Mouse (Mus musculus): ENCODE data around the gene Sec31b. TPM values are rescaled to one million over a fixed set of nuclear protein-coding genes. Genes with fewer than 3 reads are reported as not detected.

The Sec31b gene
- total and polyA plus RNA-seq, 3 experiments, result 0.12 to 1.2 TPM; not detected in 1

- H3K36me3 ChIP-seq (ENCODE audit: control insufficient read depth in 1 of 2, insufficient read depth in 2 of 2, low read length in 2 of 2), result no peaks in the 10 kb centered on the region
- no peak overlapping the region for H3K27ac ChIP-seq (ENCODE audit: control insufficient read depth, low read depth, low read length)
- no peak overlapping the region for H3K9ac ChIP-seq (ENCODE audit: control insufficient read depth, low read depth, low read length, poor library complexity, severe bottlenecking)
- no peak for TF ChIP-seq USF2 (IDR thresholded peaks at IDR 0.05; ENCODE audit: borderline replicate concordance in 1 of 2, insufficient read depth in 1 of 2, low read depth in 1 of 2, low read length in 2 of 2)
- TF ChIP-seq MYB (IDR thresholded peaks at IDR 0.05; ENCODE audit: low read depth, low read length), result no peak
- no peak for TF ChIP-seq RAD21 (IDR thresholded peaks at IDR 0.05; ENCODE audit: low read depth, low read length)
- no peak for TF ChIP-seq TBP (IDR thresholded peaks at IDR 0.05; ENCODE audit: low read depth, low read length)
- no peak for TF ChIP-seq TAL1 (IDR thresholded peaks at IDR 0.05; ENCODE audit: low read length)
- TF ChIP-seq NELFE (IDR thresholded peaks at IDR 0.05; ENCODE audit: low read depth, low read length), result no peak
- no peak for TF ChIP-seq MEF2A (IDR thresholded peaks at IDR 0.05; ENCODE audit: extremely low read depth, insufficient replicate concordance, low read depth, low read length, poor library complexity, severe bottlenecking)
- TF ChIP-seq KAT2A (conservative IDR thresholded peaks at IDR 0.05; ENCODE audit: low read depth, low read length), result no peak
- no peak for TF ChIP-seq RCOR1 (IDR thresholded peaks at IDR 0.05; ENCODE audit: low read depth, low read length)
- TF ChIP-seq USF1 (IDR thresholded peaks at IDR 0.05; ENCODE audit: low read depth, low read length), result no peak
- TF ChIP-seq CHD2 (IDR thresholded peaks at IDR 0.05; ENCODE audit: low read length), result no peak
- TF ChIP-seq CHD1 (IDR thresholded peaks at IDR 0.05; ENCODE audit: low read depth, low read length), result no peak
- no peak for TF ChIP-seq MYC (IDR thresholded peaks at IDR 0.05; ENCODE audit: low read depth, low read length)
- no peak for TF ChIP-seq ZMIZ1 (IDR thresholded peaks at IDR 0.05; ENCODE audit: low read depth, low read length)
- no peak for TF ChIP-seq MAX (IDR thresholded peaks at IDR 0.05; ENCODE audit: low read length)
- no peak for TF ChIP-seq POLR2A (IDR thresholded peaks at IDR 0.05; ENCODE audit: control insufficient read depth in 1 of 2, insufficient read depth in 1 of 2, low read depth in 1 of 2, low read length in 2 of 2, poor library complexity in 1 of 2)
- TF ChIP-seq ZC3H11A (IDR thresholded peaks at IDR 0.05; ENCODE audit: low read depth, low read length), result no peak
- no peak for TF ChIP-seq GATA1 (IDR thresholded peaks at IDR 0.05; ENCODE audit: low read depth, low read length)
- TF ChIP-seq NRF1 (IDR thresholded peaks at IDR 0.05; ENCODE audit: insufficient read depth, low read depth, low read length, poor library complexity, severe bottlenecking), result no peak
- no peak for TF ChIP-seq TCF12 (IDR thresholded peaks at IDR 0.05; ENCODE audit: low read depth, low read length)
- H3K4me1 ChIP-seq (ENCODE audit: control insufficient read depth in 1 of 2, insufficient read depth in 2 of 2, low read length in 2 of 2), result no peaks in the 10 kb centered on the region
- H3K9me3 ChIP-seq (replicated peaks; ENCODE audit: insufficient read depth, low read length), result no peaks in the 10 kb centered on the region
- no peaks in the 10 kb centered on the region; a peak in 1 of 4 replicates for H3K27me3 ChIP-seq (ENCODE audit: control insufficient read depth in 1 of 2, insufficient read depth in 2 of 2, low read length in 2 of 2)
- H3K79me2 ChIP-seq (ENCODE audit: control insufficient read depth, insufficient read depth, low read length, poor library complexity), result no peaks in the 10 kb centered on the region
- H3K4me3 ChIP-seq (ENCODE audit: control insufficient read depth in 1 of 2, insufficient read depth in 1 of 2, low read depth in 2 of 2, low read length in 2 of 2), result no peak overlapping the region
- no peak for DNase-seq (ENCODE audit: low read depth, low spot score)
Observed at GRCm38 (mm10) chr19:44513054-44513833, 32.4 kb downstream of the Sec31b start.

- DNase-seq (ENCODE audit: low read depth, low spot score), result no peak
- Histone ChIP-seq H3K9ac (ENCODE audit: control insufficient read depth, low read depth, low read length, poor library complexity, severe bottlenecking) (no peak overlapping the region), H3K9me3 (replicated peaks; ENCODE audit: insufficient read depth, low read length) (no peaks in the 10 kb centered on the region), H3K36me3 (ENCODE audit: control insufficient read depth in 1 of 2, insufficient read depth in 2 of 2, low read length in 2 of 2) (no peaks in the 10 kb centered on the region), H3K4me1 (ENCODE audit: control insufficient read depth in 1 of 2, insufficient read depth in 2 of 2, low read length in 2 of 2) (no peaks in the 10 kb centered on the region), H3K27ac (ENCODE audit: control insufficient read depth, low read depth, low read length) (no peak overlapping the region), H3K79me2 (ENCODE audit: control insufficient read depth, insufficient read depth, low read length, poor library complexity) (no peaks in the 10 kb centered on the region), H3K27me3 (ENCODE audit: control insufficient read depth in 1 of 2, insufficient read depth in 2 of 2, low read length in 2 of 2) (no peaks in the 10 kb centered on the region; a peak in 2 of 4 replicates), H3K4me3 (ENCODE audit: control insufficient read depth in 1 of 2, insufficient read depth in 1 of 2, low read depth in 2 of 2, low read length in 2 of 2) (no peak overlapping the region)
- TF ChIP-seq ETS1 (IDR thresholded peaks at IDR 0.05; ENCODE audit: low read depth, low read length), result no peak
- TF ChIP-seq MXI1 (IDR thresholded peaks at IDR 0.05; ENCODE audit: low read depth, low read length), result no peak
- no peak for TF ChIP-seq SMC3 (IDR thresholded peaks at IDR 0.05; ENCODE audit: low read depth, low read length)
Observed at GRCm38 (mm10) chr19:44512601-44513000, 33.1 kb downstream of the Sec31b start.

Data from MEL (cell line).